Mouse (Mus musculus) heart, adult 2 months (tissue): Measurements from ENCODE around the gene Sppl3.

Experiments used
- CTCF ChIP-seq: fragments of 200-600 bp; IDR thresholded peaks from 2 replicates; pipeline ENCODE4 v1.8.1; 2022; ENCODE audit warnings: antibody characterized with exemption, mild to moderate bottlenecking, moderate library complexity
- POLR2A ChIP-seq: fragments of 200-500 bp; IDR thresholded peaks from 2 replicates; pipeline ENCODE4 v1.6.1; 2011; ENCODE audit warnings: mild to moderate bottlenecking, low read depth, low read length, control low read depth; ENCODE audit not compliant: insufficient read depth

DNA sequence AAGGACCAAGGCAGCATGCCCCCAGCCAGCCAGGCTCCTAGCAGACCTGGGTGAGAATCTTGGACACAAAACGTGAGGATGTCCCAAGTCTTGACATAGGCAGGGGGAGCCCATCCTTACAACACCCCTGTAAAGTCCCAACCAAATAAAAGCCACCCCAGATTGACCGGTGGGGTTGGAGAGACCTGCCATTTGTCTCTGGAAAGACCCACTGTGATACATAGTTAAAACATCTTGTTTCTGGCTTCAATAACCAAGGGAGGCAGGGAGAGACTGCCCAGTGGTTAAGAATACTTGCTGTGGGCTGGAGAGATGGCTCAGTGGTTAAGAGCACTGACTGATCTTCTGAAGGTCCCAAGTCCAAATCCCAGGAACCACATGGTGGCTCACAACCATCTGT lies 91.3 kb downstream of the Sppl3 start:
- no peak for TF ChIP-seq POLR2A
- TF ChIP-seq CTCF: no peak
